Mouse (Mus musculus) thymus, adult 18-20 months (tissue): ENCODE data around the gene Vmn1r90.
"Not testable (repeated sequence)": the region's sequence is repeated elsewhere in the genome, so short reads cannot be mapped to it uniquely, and the experiment has no call there.

ENCODE experiments used
- DNase-seq, 2 experiments: peaks; one replicate each; pipeline ENCODE4 v3.0.0; 2022; ENCODE audit warnings: mixed read lengths in 2 of 2

Gene Vmn1r90

GRCm38 (mm10) chr7:14563406-14563805 is at the start of gene Vmn1r90:
TSS of gene Vmn1r90 (minus strand) at chr7:14563506.
- DNase-seq, result no peak

- DNase-seq, result not testable (repeated sequence)
These were observed 29.7 kb upstream of the Vmn1r90 start for GRCm38 (mm10) chr7:14593009-14593408.

GRCm38 (mm10) chr7:14552284-14552683 is 11.0 kb downstream of the Vmn1r90 start:
- no peak for DNase-seq

- no peak for DNase-seq
These were observed 38.0 kb downstream of the Vmn1r90 start for GRCm38 (mm10) chr7:14525280-14525679.

DNA sequence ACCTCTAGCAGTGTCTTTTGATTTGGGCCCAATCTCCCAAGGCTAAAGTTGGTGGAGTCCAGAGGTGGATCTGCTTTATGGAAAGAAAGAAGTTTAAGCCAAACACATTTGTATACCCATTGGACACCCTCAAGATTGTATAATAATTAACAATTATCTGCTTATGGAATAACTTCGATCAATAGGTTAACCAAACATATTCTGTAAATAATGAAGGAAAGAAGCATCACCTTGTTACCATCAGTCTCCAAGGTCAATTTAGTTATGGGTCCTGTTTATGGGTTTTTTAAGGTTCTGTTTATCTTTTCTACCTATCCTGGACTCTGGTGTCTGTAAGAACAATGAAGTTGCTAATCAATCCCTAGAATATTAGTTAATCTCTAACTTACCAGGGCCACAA is 40.7 kb downstream of the Vmn1r90 start:
- DNase-seq, result no peak

- DNase-seq, result no peak
These were observed 45.0 kb downstream of the Vmn1r90 start for GRCm38 (mm10) chr7:14518301-14518700.
